Mouse (Mus musculus) forebrain, embryonic 12.5 days (tissue): ENCODE results near the gene Ist1. TPM values are rescaled to one million over a fixed set of nuclear protein-coding genes. Genes with fewer than 3 reads are reported as not detected.

Experiments
- polyA plus RNA-seq: library from polyadenylated mRNA; unstranded; fragments of >200 nt; fragmentation: Nextera tagmentation; extraction: Ambion mirVana; gene quantifications from 2 replicates; pipeline ENCODE4 v1.2.1, GENCODE M21; 2016

The Ist1 gene
- polyA plus RNA-seq, 1 experiment from 2014 or later, result 180 TPM

Other genes with a start within 250 kb of the Ist1 start
- gene Pmfbp1, start 199.2 kb downstream of the Ist1 start, polyA plus RNA-seq, result 0.28 and 0.40 TPM in 2 replicates
- 32.7 and 35.9 TPM in 2 replicates for gene Dhx38, start 127.4 kb downstream of the Ist1 start, polyA plus RNA-seq
- 21.7 and 23.4 TPM in 2 replicates for gene Txnl4b, start 127.4 kb downstream of the Ist1 start, polyA plus RNA-seq
- gene Hp, start 114.1 kb downstream of the Ist1 start, polyA plus RNA-seq, result 0.15 TPM in 1 of 2 replicates, not detected in the other
- 38.7 and 39.6 TPM in 2 replicates for gene Dhodh, start 84.6 kb downstream of the Ist1 start, polyA plus RNA-seq
- 0.05 and 0.22 TPM in 2 replicates for gene Pkd1l3, start 78.7 kb downstream of the Ist1 start, polyA plus RNA-seq
- gene Zfp821, start 12.3 kb upstream of the Ist1 start, polyA plus RNA-seq, result 73.1 and 78.5 TPM in 2 replicates
- 7.4 and 9.6 TPM in 2 replicates for gene Atxn1l, start 44.5 kb upstream of the Ist1 start, polyA plus RNA-seq
- gene Ap1g1, start 85.3 kb upstream of the Ist1 start, polyA plus RNA-seq, result 67.6 and 71.1 TPM in 2 replicates
- 3.1 and 3.9 TPM in 2 replicates for gene Phlpp2, start 175.3 kb upstream of the Ist1 start, polyA plus RNA-seq